Mouse (Mus musculus): Measurements from ENCODE around the gene Srsf6. TPM values are rescaled to one million over a fixed set of nuclear protein-coding genes. Genes with fewer than 3 reads are reported as not detected.
A peak's percentile ranks its signal among the peaks of the same experiment; 100 is the strongest.
"Not testable (repeated sequence)": the region's sequence is repeated elsewhere in the genome, so short reads cannot be mapped to it uniquely, and the experiment has no call there.

Gene Srsf6
- 100 to 1,000 TPM; 127 to 146 TPM for total RNA-seq (2021)
- long read RNA-seq, transcript Srsf6-203 (6 exons, 3,527 nt) = major isoform, 69 of 76 reads
- long read RNA-seq, partial matches to known transcripts = 3 of 76 reads
- long read RNA-seq, other reads (novel, unspliced or antisense) = 2 of 76 reads

- DNase-seq (ENCODE audit: low spot score in 2 of 2) = peak; percentile 91
Observed at GRCm38 (mm10) chr2:162931123-162931673, at the start of gene Srsf6. TSS of gene Srsf6 (plus strand) at chr2:162931528.

GRCm38 (mm10) chr2:162884101-162884500 is 47.2 kb upstream of the Srsf6 start:
- DNase-seq (ENCODE audit: low spot score in 2 of 2) = no peak

GRCm38 (mm10) chr2:162887121-162887520 is 44.2 kb upstream of the Srsf6 start:
- no peak for DNase-seq (ENCODE audit: low spot score in 2 of 2)

- no peak for DNase-seq (ENCODE audit: low spot score in 2 of 2)
Observed at GRCm38 (mm10) chr2:162888677-162889076, 42.7 kb upstream of the Srsf6 start.

- DNase-seq (ENCODE audit: low spot score in 2 of 2) = no peak
Observed at GRCm38 (mm10) chr2:162889191-162889590, 42.1 kb upstream of the Srsf6 start.

- no peak for DNase-seq (ENCODE audit: low spot score in 2 of 2)
Observed at GRCm38 (mm10) chr2:162889731-162890130, 41.6 kb upstream of the Srsf6 start.

GRCm38 (mm10) chr2:162892979-162893378 is 38.3 kb upstream of the Srsf6 start:
- DNase-seq (ENCODE audit: low spot score in 2 of 2) = not testable (repeated sequence)

- not testable (repeated sequence) for DNase-seq (ENCODE audit: low spot score in 2 of 2)
Observed at GRCm38 (mm10) chr2:162899256-162899655, 32.1 kb upstream of the Srsf6 start.

GRCm38 (mm10) chr2:162899880-162900589 is 31.3 kb upstream of the Srsf6 start:
- no peak for DNase-seq (ENCODE audit: low spot score in 2 of 2)

GRCm38 (mm10) chr2:162900590-162900916 is 30.8 kb upstream of the Srsf6 start:
- DNase-seq (ENCODE audit: low spot score in 2 of 2) = no peak

GRCm38 (mm10) chr2:162905902-162906301 is 25.4 kb upstream of the Srsf6 start:
- no peak for DNase-seq (ENCODE audit: low spot score in 2 of 2)

- DNase-seq (ENCODE audit: low spot score in 2 of 2) = peak in 1 of 2 experiments; percentile 18
Observed at GRCm38 (mm10) chr2:162908052-162908491, 23.3 kb upstream of the Srsf6 start.

- DNase-seq (ENCODE audit: low spot score in 2 of 2) = no peak
Observed at GRCm38 (mm10) chr2:162914040-162914439, 17.3 kb upstream of the Srsf6 start.

- DNase-seq (ENCODE audit: low spot score in 2 of 2) = peak in 1 of 2 experiments; percentile 36
Observed at GRCm38 (mm10) chr2:162914519-162914918, 16.8 kb upstream of the Srsf6 start.

- no peak for DNase-seq (ENCODE audit: low spot score in 2 of 2)
Observed at GRCm38 (mm10) chr2:162919926-162920325, 11.4 kb upstream of the Srsf6 start.

- peak; percentile 53 to 71 for DNase-seq (ENCODE audit: low spot score in 2 of 2)
Observed at GRCm38 (mm10) chr2:162922183-162922582, 9.1 kb upstream of the Srsf6 start.

- no peak for DNase-seq (ENCODE audit: low spot score in 2 of 2)
Observed at GRCm38 (mm10) chr2:162922834-162923233, 8.5 kb upstream of the Srsf6 start.

- DNase-seq (ENCODE audit: low spot score in 2 of 2) = no peak
Observed at GRCm38 (mm10) chr2:162924126-162924525, 7.2 kb upstream of the Srsf6 start.

GRCm38 (mm10) chr2:162927918-162928585 is 3.3 kb upstream of the Srsf6 start:
- DNase-seq (ENCODE audit: low spot score in 2 of 2) = no peak

- no peak for DNase-seq (ENCODE audit: low spot score in 2 of 2)
Observed at GRCm38 (mm10) chr2:162929704-162930103, 1.6 kb upstream of the Srsf6 start.

- DNase-seq (ENCODE audit: low spot score in 2 of 2) = no peak
Observed at GRCm38 (mm10) chr2:162930516-162931122, 709 bp upstream of the Srsf6 start.

All from layer of hippocampus, postnatal 10 days (tissue).